Mouse (Mus musculus): ENCODE measurements around the gene Scrg1. TPM values are rescaled to one million over a fixed set of nuclear protein-coding genes. Genes with fewer than 3 reads are reported as not detected.
"Not testable (repeated sequence)": the region's sequence is repeated elsewhere in the genome, so short reads cannot be mapped to it uniquely, and the experiment has no call there.

Gene Scrg1
- under 1 TPM in 1 of 2 experiments, not detected in 1; 0.43 TPM for total RNA-seq (2021)
- long read RNA-seq, experiment 1: 0 reads
- long read RNA-seq, experiment 2: 0 reads

DNA sequence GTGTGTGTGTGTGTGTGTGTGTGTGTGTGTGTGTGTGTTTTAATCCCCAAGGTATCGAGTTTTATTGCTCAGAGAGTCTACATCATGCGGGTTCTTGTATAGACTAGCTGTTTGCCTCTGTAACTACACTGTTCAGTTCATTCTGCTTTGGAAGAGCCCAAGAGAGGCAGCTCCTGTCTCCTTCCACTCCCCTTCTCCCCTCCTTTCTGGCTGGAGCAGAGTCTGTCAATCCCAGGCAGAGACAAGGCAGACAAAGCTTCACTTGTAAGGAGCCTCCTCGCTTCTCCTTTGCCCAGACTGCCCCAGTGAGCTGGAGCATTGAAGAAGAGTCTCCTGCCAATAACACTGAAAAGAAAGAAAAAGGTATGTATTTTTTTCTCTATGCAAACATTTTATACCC lies at the start of gene Scrg1:
Gene Scrg1 (plus strand): TSS at position 159 of the 400 bp plus-strand sequence.
- intact Hi-C loops (cut with DNase I): no loop called here
- DNase-seq: no peak

DNA sequence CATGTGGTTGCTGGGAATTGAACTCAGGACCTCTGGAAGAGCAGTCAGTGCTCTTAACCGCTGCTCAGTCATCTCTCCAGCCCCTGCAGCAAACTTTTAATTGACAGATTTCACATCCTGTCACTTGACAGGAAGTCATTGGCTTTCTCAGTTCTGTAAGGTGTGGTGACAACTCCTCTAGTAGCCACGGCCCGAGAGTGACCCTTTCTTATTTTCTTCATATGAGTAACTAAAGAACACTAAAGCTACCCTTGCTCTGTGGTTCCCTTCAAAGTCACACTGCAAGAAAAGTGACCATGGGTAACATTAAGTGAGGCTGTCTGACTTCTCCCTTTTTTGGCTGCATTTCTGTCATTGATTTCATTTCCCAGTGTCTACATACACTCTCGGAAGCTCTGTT lies 49.4 kb upstream of the Scrg1 start:
- intact Hi-C loops (cut with DNase I): no loop called here

DNA sequence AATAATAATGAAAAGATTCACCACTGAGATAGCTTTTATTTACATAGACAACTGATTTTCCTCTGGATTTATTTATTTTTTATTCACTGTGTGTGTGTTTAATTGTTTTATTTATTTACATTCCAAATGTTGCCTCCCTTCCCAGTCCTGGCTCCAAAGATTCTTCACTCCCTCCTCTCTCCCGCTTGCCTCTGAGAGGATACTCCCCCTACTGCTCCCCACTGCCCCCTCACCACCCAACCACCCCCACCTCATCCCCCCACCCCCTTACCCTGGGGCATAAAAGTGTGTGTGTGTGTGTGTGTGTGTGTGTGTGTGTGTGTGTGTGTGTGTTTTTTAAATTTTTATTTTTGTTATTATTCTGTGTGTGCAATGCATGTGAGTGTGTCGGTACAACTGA lies 46.4 kb upstream of the Scrg1 start:
- intact Hi-C loops (cut with DNase I): no loop called here
- DNase-seq: no peak

More for the DNA sequence above, 49.4 kb upstream of the Scrg1 start:
- DNase-seq: no peak

DNA sequence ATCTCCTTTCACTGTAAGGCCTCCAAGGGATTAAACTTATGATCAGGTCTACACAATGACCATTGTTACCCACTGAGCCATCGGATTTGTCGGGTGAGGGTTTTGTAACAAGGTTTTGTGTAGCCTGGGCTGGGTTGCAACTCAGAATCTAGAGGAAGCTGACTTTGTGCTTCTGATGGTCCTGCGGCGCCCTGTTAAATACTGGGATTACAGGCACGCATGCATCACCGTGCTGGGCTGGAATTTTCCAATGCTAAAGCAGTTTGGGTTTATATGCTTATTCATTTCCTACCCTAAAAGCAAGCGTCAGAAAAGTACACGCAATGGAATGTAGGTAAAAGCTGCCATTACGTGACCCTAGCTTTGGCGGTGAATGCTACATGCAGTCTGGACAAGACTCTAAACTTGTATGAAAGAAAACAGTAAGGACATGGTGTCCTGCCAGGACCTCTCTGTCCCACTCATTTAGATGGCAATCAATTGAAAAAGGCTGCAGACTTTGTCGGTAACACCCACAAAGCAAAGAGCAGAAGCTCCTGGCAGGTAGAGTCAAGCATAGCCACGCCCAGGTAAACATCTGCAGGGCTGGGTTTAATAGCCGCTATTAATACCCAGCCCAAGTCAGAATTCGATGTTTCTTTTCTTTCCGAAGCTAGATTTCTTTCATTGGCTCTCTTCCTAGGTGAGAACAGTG lies 45.8 kb upstream of the Scrg1 start:
- intact Hi-C loops (cut with DNase I): loop anchor here (10.0 kb wide), 1 partner anchor 875 kb away; no protein-coding TSS in a partner anchor
- no peak for DNase-seq

DNA sequence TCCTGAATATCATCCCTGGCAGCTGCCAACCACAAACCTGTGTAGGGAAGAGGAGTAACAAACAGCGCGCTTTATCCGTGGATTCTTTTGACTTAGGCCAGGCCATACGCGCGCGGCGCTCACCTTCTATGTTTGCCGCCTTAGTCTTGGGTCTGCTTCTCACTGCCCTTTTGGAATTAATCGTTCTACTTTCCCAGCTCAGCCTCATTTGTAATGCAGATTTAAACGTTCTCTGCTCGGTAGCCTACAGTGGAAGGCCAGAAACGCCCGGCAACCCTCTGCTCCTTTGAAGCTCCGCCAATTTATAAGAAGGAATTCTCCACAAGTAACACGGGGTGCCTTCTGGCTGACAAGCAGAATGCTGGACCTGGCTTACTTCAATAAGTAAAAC lies 45.3 kb upstream of the Scrg1 start:
- intact Hi-C loops (cut with DNase I): loop anchor here (10.0 kb wide), 1 partner anchor 876 kb away; no protein-coding TSS in a partner anchor
- no peak for DNase-seq

DNA sequence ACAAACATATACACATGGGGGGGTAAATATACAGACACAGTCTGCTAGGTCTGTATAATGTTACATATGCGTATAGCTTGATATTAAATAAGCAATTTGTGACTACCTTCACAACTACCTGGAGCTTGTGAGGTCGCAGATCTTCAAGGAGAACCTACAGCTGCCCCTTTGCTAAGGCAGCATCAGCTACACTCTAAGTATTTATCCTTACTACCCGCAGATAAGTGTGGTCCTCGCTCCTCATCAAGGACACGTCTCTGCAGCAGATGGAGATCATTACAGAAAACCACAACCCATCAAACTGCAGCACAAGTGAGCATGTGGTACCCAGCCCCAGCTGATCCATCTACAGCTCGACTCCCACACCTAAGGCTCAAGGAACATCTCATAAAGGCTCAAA lies 44.4 kb upstream of the Scrg1 start:
- intact Hi-C loops (cut with DNase I): loop anchor here (10.0 kb wide), 1 partner anchor 877 kb away; no protein-coding TSS in a partner anchor
- no peak for DNase-seq

DNA sequence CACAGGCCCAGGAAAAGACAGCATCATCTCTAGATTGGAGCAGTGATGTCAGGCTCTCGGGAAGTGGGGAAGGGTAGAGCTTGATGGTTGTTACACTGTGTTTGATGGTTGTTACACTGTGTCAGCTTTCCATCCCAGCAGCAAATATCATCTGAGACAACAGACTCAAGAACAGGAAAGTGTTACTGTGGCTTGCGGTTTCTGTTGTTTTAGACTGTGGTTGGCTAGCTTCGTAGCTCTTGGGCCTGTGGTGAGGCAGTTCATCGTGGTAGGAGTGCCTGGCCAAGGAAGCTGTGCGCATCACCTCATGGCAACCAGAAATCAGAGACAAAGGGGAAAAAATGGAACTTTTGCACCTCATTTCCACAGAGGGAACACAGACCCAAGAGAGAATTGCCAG lies 38.9 kb upstream of the Scrg1 start:
- DNase-seq: no peak
- intact Hi-C loops (cut with DNase I): loop anchor here (10.0 kb wide), 1 partner anchor 882 kb away; no protein-coding TSS in a partner anchor

DNA sequence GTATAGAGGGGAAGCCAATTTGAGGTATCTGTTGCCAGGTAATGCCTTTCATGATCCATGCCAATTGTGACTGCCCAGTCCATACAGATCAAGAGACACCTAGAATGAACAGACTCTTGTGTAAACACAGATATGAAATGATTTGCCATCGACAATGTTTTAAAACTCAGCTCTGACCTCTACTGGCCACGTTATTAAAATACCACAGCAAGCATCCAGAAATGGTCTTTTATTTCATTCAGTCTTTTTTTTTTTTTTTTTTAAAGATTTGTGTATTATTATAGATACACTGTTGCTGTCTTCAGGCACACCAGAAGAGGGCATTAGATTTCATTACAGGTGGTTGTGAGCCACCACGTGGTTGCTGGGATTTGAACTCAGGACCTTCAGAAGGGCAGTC lies 29.6 kb upstream of the Scrg1 start:
- intact Hi-C loops (cut with DNase I): loop anchor here (5.0 to 10.0 kb wide), 3 partner anchors 226 to 744 kb away; partner anchors contain the start of gene Galnt7
- peak; percentile 33 to 66 for DNase-seq

DNA sequence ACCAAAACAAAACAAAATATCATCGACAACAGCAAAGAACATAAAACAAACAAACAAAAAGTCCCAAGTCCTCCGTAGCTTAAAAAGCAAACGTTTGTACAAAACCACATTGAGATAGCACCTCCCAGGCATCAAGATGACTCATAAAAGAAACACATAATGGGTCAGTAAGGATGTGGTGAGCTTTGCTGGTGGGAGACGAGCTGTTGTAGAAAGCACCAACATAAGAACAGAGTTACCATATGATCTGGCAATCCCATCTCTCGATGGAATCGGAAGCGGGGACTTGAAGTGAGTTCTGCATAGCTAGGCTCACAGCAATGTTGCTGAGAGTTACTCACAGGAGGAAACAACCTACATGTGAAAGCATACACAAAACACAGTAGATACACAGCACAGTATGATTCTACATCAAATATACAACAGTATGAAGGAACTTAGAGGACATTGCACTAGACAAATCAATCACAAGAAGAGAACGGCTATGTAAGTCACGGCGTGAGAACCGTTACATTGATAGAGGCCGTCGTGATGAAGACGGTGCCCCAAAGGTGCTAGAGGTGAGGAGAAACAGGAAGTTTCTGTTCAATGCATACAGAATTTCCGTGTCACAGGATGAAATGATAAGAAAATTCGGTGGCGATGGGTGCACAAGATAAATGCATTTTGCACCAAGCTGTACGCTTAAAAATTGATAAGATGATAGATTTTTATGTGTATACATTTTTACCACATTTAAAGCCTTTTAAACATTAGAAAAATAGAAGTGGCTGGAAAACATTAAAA lies 27.9 kb upstream of the Scrg1 start:
- intact Hi-C loops (cut with DNase I): loop anchor here (1.0 to 10.0 kb wide), 5 partner anchors 74 to 745 kb away; partner anchors contain the start of gene Galnt7
- DNase-seq: no peak

DNA sequence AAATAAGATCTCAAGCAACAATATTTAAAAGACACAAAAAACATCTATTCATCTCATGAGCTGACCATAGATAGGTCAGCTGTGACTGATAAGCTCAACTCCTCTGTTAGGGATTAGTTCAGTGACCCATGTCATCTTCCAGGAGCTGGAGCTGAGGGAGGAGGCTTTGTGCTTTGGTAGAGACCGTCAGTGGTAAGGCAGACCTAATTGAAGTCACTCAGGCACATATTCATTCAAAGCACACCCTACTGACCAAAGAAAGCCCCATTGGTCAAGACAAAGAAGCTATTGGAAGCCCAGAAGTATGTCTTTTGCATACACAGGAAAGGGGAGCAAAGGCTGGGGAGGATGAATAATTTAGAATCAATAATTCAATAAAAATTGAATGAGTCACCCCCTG lies 27.2 kb upstream of the Scrg1 start:
- DNase-seq: no peak
- intact Hi-C loops (cut with DNase I): loop anchor here (2.0 to 10.0 kb wide), 4 partner anchors 224 to 746 kb away; partner anchors contain the start of gene Galnt7

DNA sequence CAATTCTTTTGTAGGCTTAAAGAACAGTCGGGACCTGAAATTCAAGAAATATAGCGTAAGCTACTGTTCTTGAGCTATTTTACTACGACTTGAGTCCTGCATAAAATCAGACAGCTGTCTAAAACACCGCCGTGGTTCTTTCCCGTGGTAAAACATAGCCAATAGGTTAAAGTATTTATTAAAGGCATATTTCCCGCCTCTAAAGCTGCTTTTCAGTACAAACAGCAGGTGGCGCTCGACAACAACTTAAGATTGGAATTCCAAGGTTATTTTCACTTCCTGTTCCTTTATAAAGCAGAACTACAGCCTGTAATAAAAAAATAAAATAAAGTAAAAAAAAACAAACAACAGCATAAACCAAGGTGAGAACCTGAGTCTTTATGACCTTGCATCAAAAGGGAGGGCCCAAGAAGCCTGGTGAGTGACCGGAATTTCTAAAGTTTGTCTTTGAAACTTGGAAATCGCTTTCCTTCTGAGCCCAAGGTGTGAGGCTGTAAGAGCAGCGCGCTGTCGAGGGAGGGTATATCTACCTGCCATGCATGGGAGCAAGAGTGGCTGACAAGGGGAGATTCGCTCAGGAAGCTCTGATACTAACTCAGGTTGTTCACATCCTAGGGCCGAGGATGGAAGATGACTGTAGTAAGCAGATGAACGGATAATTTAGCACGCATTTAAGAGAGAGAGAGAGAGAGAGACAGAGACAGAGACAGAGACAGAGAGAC lies 26.4 kb upstream of the Scrg1 start:
- intact Hi-C loops (cut with DNase I): loop anchor here (1.0 to 10.0 kb wide), 5 partner anchors 102 to 747 kb away; partner anchors contain the start of gene Galnt7
- DNase-seq: peak; percentile 81 to 88

DNA sequence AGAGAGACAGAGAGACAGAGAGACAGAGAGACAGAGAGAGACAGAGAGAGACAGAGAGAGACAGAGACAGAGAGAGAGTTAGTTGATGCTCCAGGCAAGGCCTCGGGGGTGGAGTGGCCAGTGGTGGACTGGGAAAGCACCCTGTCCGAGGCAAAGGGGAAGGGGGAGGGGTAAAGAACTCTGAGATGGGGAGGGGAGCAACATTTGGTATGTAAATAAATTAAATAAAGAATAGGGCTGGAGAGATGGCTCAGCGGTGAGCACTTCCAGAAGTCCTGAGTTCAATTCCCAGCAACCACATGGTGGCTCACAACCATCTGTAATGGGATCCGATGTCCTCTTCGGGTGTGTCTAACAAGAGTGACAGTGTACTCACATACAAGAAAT lies 25.8 kb upstream of the Scrg1 start:
- DNase-seq: not testable (repeated sequence)
- intact Hi-C loops (cut with DNase I): loop anchor here (1.0 to 10.0 kb wide), 7 partner anchors 55 to 748 kb away; partner anchors contain the start of genes Galnt7 and Hmgb2

DNA sequence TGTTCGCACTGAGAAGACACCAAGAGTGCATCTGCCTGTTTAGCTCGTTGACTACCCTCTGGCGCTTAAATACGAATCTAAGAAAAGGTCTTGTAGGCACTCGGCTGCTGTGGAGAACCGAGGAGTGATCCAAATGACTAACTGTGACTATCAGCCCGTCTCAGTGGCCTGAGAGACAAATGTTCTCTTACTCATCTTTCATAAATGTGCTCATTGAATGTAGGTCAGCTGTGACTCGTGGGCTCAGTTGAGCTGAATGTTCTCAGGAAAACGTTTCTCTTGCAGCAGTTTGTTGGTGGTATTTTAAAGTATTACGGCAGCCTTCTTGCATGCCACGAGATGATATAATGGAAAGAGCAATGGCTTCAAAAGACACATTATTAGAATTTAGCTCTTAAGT lies 24.8 kb upstream of the Scrg1 start:
- intact Hi-C loops (cut with DNase I): loop anchor here (2.0 to 5.0 kb wide), 2 partner anchors 54 to 81 kb away; partner anchors contain the start of gene Hmgb2
- no peak for DNase-seq

DNA sequence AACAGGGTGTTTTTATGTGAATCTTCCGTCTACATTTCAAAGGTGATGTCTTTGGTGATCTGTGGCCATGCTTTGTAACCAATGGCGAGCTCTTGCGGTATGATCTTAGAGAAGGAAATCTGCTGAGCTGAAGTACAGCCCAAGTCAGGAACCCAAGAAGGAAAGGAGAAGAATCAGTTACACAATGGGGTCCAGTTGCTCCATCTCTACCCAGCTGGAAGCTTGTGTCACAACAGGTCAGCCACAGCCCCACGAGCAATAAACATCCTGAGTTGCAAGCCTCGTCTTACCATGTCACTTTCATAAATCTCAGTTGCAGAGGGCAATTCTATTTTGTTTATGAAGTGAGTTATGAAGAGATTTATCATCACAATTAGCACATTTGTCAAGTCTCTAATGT lies 22.9 kb upstream of the Scrg1 start:
- intact Hi-C loops (cut with DNase I): loop anchor here (5.0 kb wide), 1 partner anchor 79 kb away; the partner anchor contains the start of gene Hmgb2
- no peak for DNase-seq

DNA sequence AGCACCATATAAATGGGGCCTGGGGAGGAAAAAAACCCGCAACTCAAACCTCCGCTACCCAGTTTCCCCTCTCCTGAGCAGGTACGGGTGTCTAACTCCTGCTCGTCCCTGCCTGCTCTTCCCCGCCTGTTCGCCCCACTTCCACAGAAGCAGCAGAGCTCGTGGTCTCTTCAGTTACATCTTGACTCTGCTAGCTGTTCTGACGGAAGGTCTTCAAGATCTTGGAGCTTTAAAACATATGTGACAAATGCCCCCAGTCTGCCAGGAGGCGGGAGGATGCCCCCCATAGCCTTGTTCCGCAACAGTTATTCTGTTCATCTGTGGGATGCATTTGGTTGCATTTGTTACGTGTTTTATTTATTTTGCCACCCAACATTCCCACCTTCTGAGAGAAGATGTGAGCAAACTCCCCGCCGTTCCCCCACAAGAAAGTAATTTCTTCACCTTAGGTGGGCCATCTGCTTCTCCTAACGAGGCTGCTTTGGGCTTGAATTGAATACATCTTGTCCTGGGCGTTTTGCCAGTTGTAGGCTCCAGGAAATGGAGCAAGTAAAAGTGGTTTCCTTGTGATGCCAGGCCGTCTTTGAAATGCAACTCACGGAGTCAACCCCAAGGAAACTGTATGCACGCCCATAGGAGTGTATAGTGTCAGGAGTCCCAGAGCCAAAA lies 19.8 kb upstream of the Scrg1 start:
- DNase-seq: peak in 1 of 2 experiments; percentile 11
- intact Hi-C loops (cut with DNase I): no loop called here

DNA sequence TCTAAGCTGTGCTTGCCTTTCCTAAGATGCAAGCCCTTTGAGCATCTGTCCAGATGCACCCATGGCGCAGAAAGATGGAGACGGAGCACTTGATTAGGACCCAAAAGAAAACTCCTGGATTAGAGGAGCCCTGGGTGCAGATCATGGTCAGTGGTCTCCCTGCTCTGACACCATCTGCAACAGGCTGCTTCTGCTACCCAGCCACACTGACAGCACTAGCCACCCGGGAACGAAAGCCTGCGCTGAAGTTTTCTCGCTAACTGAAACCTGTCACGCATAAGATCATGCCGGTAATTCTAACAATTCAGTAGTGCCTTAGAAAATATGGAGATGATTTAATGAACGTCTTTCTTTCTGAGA lies 19.3 kb upstream of the Scrg1 start:
- intact Hi-C loops (cut with DNase I): no loop called here
- no peak for DNase-seq

DNA sequence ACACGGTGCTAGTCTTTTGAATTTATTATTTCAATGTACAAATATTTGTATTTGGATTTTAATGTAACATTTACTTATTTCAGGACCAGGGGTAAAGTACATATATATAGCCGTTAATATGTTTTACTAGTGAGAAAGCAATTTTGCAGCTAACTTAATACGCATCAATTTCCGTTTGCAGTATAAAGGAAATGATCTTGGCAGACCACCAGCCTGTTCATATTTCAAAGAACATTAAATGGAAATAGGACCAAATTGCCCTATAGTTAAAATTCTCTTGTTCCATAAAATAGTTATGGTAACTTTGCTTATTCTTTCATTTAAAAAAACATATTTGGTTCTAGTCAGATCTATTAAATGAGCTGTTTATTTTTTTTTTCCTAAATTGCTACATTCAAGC lies 14.6 kb upstream of the Scrg1 start:
- intact Hi-C loops (cut with DNase I): no loop called here
- no peak for DNase-seq

DNA sequence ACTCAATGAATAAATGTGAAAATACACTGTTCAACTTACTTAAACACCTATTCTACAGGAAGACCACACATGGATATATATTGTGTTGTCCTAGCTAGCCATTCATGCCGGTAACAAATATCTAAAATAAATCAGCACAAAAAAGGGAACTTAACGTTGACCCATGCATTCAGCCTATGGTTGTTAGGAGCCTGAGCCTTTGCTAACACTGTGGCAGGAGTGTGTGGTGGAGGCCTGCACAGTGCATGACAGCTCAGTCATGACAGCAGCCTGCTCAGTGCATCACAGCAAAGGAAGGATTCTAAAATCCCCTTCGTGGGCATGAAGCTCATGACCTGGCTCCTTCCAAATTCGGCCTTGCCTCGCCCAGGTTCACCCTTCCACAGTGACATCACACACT lies 14.2 kb upstream of the Scrg1 start:
- intact Hi-C loops (cut with DNase I): no loop called here
- DNase-seq: no peak

DNA sequence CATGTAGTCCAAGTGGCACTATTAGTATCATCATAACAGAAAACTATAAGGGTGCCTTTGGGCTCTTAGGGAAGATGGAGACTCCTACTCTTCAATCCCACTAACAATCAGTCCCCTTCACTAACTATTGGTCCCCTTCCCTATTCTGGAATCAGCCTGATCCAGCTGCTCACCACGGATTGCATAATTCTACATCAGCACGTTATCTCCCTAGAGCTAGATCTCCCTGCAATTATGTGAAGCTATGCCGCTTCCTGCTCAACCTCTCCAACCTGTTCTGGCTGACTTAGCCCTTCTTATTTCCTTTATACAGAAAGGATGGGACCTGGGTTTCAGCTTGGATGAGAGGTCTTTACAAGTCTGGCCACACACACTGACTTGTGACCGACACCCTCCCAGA lies 12.4 kb upstream of the Scrg1 start:
- intact Hi-C loops (cut with DNase I): no loop called here
- no peak for DNase-seq

DNA sequence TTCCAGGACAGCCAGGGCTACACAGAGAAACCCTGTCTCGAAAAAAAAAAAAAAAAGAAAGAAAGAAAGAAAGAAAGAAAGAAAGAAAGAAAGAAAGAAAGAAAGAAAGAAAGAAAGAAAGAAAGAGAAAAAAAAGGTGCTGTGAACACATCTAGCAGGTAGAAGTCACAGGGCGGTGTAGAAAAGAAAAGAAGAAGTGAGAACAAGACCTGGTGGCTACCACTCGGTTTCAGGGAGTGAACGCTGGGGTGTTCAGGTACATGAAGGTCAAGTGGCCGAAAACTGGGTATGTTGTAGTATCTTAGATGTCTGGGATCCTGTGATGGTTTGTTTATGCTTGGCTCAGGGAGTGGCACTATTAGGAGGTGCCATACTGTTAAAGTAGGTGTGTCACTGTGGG lies 9.8 kb upstream of the Scrg1 start:
- intact Hi-C loops (cut with DNase I); DNase-seq: not testable (repeated sequence)
